Mouse (Mus musculus): ENCODE results near the gene Cpa1. TPM values are rescaled to one million over a fixed set of nuclear protein-coding genes. Genes with fewer than 3 reads are reported as not detected.

Cpa1 gene
- polyA plus RNA-seq, 1 experiment from 2014 or later = 0.27 TPM

DNA sequence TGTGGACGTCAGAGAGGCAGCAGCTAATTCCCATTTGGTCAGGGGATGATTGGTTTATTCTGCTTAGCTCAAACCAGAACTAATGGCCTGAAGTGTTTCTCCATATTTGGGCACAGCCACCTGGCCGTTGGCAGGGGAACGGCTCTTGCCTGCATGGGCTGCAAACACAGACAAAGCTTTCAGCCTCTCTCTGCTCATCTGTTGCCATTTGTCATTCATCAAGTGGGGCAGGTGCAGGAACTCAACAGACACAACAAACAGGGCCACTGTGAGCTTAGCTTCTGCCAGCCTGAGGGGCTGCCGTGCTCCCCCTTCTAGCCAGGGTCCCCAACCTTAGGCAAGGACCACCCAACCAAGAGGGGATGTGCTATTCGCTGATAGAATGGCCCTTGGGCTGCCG lies 10.9 kb upstream of the Cpa1 start:
- Histone ChIP-seq H3K4me1 (ENCODE audit: control insufficient read depth, insufficient read depth, low read length) (0 out of 2 replicates have a peak, but pooled peaks cover 3% of the 10 kb centered on the region), H3K9ac (ENCODE audit: low read length) (no peak overlapping the region), H3K36me3 (ENCODE audit: control insufficient read depth, insufficient read depth, low read length) (no peaks in the 10 kb centered on the region), H3K27ac (replicated peaks; ENCODE audit: low read depth, low read length) (0 out of 2 replicates have a peak overlapping the region, but pooled peaks have one; percentile 10), H3K4me3 (ENCODE audit: low read depth, low read length) (no peak overlapping the region), H3K9me3 (ENCODE audit: control insufficient read depth, low read length) (no peaks in the 10 kb centered on the region), H3K4me2 (ENCODE audit: low read depth, severe bottlenecking) (no peak overlapping the region), H3K27me3 (ENCODE audit: control insufficient read depth, insufficient read depth, low read length) (no peaks in the 10 kb centered on the region)
- WGBS = 37% methylated on average over 6 of the region's 6 CpGs
- ATAC-seq (ENCODE audit: insufficient number of reproducible peaks, low FRiP score, low TSS enrichment, low read depth) (no peak), DNase-seq (ENCODE audit: low spot score) (peak; percentile 49)

DNA sequence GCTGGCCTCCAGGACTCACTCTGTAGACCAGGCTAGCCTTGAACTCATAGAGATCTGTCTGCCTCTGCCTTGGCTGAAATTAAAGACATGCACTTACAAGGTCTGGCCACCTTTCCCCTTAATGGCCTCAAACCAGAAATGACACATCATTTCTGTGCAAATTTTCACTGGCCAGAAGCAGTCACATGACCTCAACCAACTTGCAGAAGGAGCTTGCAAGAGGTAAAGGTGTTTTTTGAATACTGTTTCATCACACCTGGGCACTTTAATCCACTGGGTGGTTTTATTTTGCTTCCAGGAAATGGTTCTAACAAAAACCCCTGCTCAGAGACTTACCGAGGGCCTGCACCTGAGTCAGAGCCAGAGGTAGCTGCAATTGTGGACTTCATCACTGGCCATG lies 9.0 kb upstream of the Cpa1 start:
- H3K9me3 ChIP-seq (ENCODE audit: control insufficient read depth, low read length) = no peaks in the 10 kb centered on the region
- H3K4me1 ChIP-seq (ENCODE audit: control insufficient read depth, insufficient read depth, low read length) = 0 out of 2 replicates have a peak, but pooled peaks cover 3% of the 10 kb centered on the region
- H3K4me2 ChIP-seq (ENCODE audit: low read depth, severe bottlenecking) = no peak overlapping the region
- no peak overlapping the region for H3K4me3 ChIP-seq (ENCODE audit: low read depth, low read length)
- ATAC-seq (ENCODE audit: insufficient number of reproducible peaks, low FRiP score, low TSS enrichment, low read depth) (no peak), DNase-seq (ENCODE audit: low spot score) (no peak)
- H3K27me3 ChIP-seq (ENCODE audit: control insufficient read depth, insufficient read depth, low read length) = no peaks in the 10 kb centered on the region
- H3K36me3 ChIP-seq (ENCODE audit: control insufficient read depth, insufficient read depth, low read length) = no peaks in the 10 kb centered on the region
- H3K9ac ChIP-seq (ENCODE audit: low read length) = no peak overlapping the region
- no peak overlapping the region for H3K27ac ChIP-seq (replicated peaks; ENCODE audit: low read depth, low read length)
- WGBS = 94% methylated on average over 1 of the region's 1 CpGs

DNA sequence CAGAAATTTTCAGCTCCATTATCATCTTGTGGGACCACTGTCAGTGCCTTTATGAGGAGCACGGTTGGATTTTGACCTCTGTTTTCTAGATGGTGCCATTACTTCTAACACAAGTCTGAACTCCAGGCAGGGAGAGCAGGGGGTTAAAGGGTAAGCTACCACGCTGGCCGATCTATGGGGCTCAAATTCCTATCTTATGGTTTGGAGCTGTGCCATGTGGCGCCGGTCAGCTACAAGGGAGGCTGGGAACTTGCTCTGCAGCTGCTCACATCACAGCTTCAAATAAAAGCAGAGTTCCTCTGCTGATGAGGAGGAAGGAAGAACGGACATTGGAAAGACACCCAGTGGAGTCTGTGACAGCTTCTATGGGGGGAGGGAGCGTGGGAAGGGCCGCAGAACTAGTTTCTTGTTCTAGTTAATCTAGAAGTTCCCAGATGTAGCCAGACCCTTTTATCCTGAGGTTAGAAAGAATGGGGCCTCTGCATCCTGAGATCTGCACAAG lies 3.6 kb upstream of the Cpa1 start:
- Histone ChIP-seq H3K9ac (ENCODE audit: low read length) (no peak overlapping the region), H3K27me3 (ENCODE audit: control insufficient read depth, insufficient read depth, low read length) (no peaks in the 10 kb centered on the region), H3K4me2 (ENCODE audit: low read depth, severe bottlenecking) (no peak overlapping the region), H3K4me1 (ENCODE audit: control insufficient read depth, insufficient read depth, low read length) (peaks cover 18% of the 10 kb centered on the region), H3K9me3 (ENCODE audit: control insufficient read depth, low read length) (no peaks in the 10 kb centered on the region), H3K27ac (replicated peaks; ENCODE audit: low read depth, low read length) (peak overlapping the region; percentile 96), H3K36me3 (ENCODE audit: control insufficient read depth, insufficient read depth, low read length) (no peaks in the 10 kb centered on the region), H3K4me3 (ENCODE audit: low read depth, low read length) (no peak overlapping the region)
- DNase-seq (ENCODE audit: low spot score) (peak; percentile 45), ATAC-seq (ENCODE audit: insufficient number of reproducible peaks, low FRiP score, low TSS enrichment, low read depth) (no peak)
- WGBS = 21% methylated on average over 8 of the region's 8 CpGs

DNA sequence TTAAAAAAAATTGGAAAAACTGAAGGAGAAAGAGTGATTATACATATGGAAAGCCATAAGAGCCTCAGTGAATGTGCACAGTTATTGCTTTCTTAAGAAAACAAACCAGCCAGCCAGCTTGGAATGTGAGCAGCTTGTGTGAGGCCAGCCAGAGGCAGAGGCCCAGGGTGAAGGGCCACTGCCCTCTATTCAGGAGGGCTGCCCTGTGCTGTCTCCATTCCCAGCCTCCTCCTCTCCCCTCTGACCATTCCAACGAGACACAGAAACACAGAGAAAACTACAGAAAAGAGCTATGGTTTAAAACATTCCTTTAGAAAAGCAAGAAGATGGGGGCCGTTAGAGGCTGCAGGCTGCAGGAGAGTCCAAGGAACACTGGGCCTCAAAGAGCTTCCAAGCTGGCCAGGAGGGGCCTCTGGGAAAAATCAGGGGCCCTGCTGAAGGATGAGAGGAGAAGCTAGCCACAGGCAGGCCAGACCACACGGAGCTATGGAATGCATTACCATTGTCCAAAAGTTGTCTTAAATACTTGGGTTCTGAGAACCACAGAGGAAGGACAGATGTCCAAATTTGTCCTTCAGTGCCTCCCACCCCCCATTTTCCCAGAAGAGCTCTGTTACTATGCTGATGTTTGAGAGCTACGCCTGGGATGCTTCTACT lies 2.7 kb upstream of the Cpa1 start:
- peak; percentile 46 for DNase-seq (ENCODE audit: low spot score)
- Histone ChIP-seq H3K27ac (replicated peaks; ENCODE audit: low read depth, low read length) (peak overlapping the region; percentile 96), H3K36me3 (ENCODE audit: control insufficient read depth, insufficient read depth, low read length) (no peaks in the 10 kb centered on the region), H3K4me2 (ENCODE audit: low read depth, severe bottlenecking) (no peak overlapping the region), H3K9me3 (ENCODE audit: control insufficient read depth, low read length) (no peaks in the 10 kb centered on the region), H3K27me3 (ENCODE audit: control insufficient read depth, insufficient read depth, low read length) (no peaks in the 10 kb centered on the region), H3K9ac (ENCODE audit: low read length) (peak overlapping the region; percentile 41; the same call in 1 of the 2 replicates), H3K4me3 (ENCODE audit: low read depth, low read length) (no peak overlapping the region), H3K4me1 (ENCODE audit: control insufficient read depth, insufficient read depth, low read length) (peaks cover 18% of the 10 kb centered on the region)
- 42% methylated on average over 4 of the region's 4 CpGs for WGBS
- peak; percentile 69; the same call in 1 of the 2 replicates for ATAC-seq (ENCODE audit: insufficient number of reproducible peaks, low FRiP score, low TSS enrichment, low read depth)

DNA sequence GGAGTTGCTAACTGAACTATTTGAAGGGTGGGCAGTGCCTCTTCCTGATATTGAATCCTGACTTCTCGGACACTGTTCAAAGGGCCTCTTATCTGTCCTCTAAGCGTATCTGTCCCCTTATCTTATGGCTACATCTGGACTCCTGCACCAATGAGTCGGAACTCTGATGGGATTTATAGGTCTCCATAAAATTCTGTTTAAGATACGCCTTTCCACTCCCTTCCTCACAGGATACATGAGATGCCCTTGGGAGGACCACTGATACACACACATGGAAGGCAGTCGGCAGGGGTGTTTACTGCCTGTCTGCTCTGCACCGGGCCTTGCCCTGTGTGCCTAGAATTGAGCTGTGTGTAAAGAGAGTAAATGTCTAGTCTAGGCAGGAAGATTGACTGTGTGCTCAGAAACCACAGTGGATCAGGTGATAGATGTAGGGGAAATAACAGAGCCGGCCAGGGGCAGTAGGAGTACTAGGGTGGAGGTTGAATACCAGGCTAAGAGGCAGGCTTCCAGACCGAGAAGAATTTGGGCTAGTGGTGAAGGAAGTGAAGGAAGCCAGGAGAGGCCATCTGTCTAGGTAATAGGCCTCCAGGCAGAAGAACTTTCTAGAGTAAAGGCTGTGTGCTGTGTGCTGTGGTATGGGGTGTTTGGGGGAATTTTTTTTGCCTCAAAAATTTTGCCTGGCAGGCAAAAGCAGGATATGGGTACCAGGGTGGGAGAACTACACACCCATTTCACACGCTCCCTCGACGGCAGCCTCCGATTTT lies 4.9 kb downstream of the Cpa1 start:
- WGBS = 54% methylated on average over 12 of the region's 12 CpGs
- H3K9me3 ChIP-seq (ENCODE audit: control insufficient read depth, low read length) = no peaks in the 10 kb centered on the region
- H3K4me3 ChIP-seq (ENCODE audit: low read depth, low read length) = no peak overlapping the region
- ATAC-seq (ENCODE audit: insufficient number of reproducible peaks, low FRiP score, low TSS enrichment, low read depth) = no peak
- peak overlapping the region; percentile 72 for H3K27ac ChIP-seq (replicated peaks; ENCODE audit: low read depth, low read length)
- no peaks in the 10 kb centered on the region for H3K36me3 ChIP-seq (ENCODE audit: control insufficient read depth, insufficient read depth, low read length)
- no peaks in the 10 kb centered on the region for H3K27me3 ChIP-seq (ENCODE audit: control insufficient read depth, insufficient read depth, low read length)
- peaks cover 16% of the 10 kb centered on the region for H3K4me1 ChIP-seq (ENCODE audit: control insufficient read depth, insufficient read depth, low read length)
- no peak for DNase-seq (ENCODE audit: low spot score)
- no peak overlapping the region for H3K4me2 ChIP-seq (ENCODE audit: low read depth, severe bottlenecking)
- no peak overlapping the region for H3K9ac ChIP-seq (ENCODE audit: low read length)

DNA sequence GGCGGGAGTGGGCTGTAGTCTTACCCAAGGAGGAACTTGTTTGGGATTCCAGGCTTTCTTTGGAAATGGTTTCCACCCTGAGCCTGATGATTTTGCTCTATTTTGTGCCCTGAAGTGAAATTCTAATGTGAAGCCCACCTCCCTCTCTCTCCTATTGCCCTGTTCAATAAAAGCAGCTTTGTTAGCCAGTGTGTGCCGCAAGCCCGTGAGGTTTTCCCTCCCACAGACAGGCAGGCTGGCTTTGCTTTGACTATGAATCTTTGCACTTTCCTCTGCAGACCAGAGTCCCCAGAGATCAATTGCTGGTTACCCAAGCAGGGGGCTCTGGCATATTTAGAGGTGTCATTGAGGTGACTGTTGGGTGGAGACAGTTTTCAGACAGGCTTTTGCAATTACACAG lies 5.4 kb downstream of the Cpa1 start:
- Histone ChIP-seq H3K36me3 (ENCODE audit: control insufficient read depth, insufficient read depth, low read length) (no peaks in the 10 kb centered on the region), H3K4me1 (ENCODE audit: control insufficient read depth, insufficient read depth, low read length) (peaks cover 16% of the 10 kb centered on the region), H3K9ac (ENCODE audit: low read length) (no peak overlapping the region), H3K9me3 (ENCODE audit: control insufficient read depth, low read length) (no peaks in the 10 kb centered on the region), H3K4me3 (ENCODE audit: low read depth, low read length) (no peak overlapping the region), H3K27ac (replicated peaks; ENCODE audit: low read depth, low read length) (peak overlapping the region; percentile 72), H3K27me3 (ENCODE audit: control insufficient read depth, insufficient read depth, low read length) (no peaks in the 10 kb centered on the region), H3K4me2 (ENCODE audit: low read depth, severe bottlenecking) (no peak overlapping the region)
- ATAC-seq (ENCODE audit: insufficient number of reproducible peaks, low FRiP score, low TSS enrichment, low read depth) = peak; percentile 52; the same call in 1 of the 2 replicates
- DNase-seq (ENCODE audit: low spot score) = no peak
- WGBS = 58% methylated on average over 3 of the region's 3 CpGs

DNA sequence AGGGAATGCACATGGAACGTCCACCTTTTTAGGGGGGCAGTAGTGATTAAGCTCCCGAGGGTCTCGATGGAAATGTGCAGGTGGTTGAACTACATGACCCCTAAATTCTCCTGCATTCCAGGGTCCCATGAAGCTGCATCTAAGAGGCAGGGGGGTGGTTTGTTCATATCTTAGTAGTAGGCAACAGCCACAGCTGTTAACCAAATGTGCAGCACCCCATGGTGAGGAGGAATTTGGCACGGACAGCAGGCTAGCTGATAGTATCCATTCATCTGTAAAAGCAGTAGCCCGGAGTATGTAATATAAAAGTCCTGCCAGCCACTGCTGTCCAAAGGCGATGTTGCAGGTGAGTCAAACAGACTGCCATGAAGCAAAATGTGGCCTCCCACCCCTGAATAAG lies 6.4 kb downstream of the Cpa1 start:
- H3K27ac ChIP-seq (replicated peaks; ENCODE audit: low read depth, low read length) = peak overlapping the region; percentile 72
- H3K9ac ChIP-seq (ENCODE audit: low read length) = no peak overlapping the region
- 54% methylated on average over 6 of the region's 6 CpGs for WGBS
- no peaks in the 10 kb centered on the region for H3K36me3 ChIP-seq (ENCODE audit: control insufficient read depth, insufficient read depth, low read length)
- no peak overlapping the region for H3K4me2 ChIP-seq (ENCODE audit: low read depth, severe bottlenecking)
- H3K4me3 ChIP-seq (ENCODE audit: low read depth, low read length) = no peak overlapping the region
- peaks cover 16% of the 10 kb centered on the region for H3K4me1 ChIP-seq (ENCODE audit: control insufficient read depth, insufficient read depth, low read length)
- ATAC-seq (ENCODE audit: insufficient number of reproducible peaks, low FRiP score, low TSS enrichment, low read depth) (no peak), DNase-seq (ENCODE audit: low spot score) (no peak)
- H3K27me3 ChIP-seq (ENCODE audit: control insufficient read depth, insufficient read depth, low read length) = no peaks in the 10 kb centered on the region
- H3K9me3 ChIP-seq (ENCODE audit: control insufficient read depth, low read length) = no peaks in the 10 kb centered on the region

DNA sequence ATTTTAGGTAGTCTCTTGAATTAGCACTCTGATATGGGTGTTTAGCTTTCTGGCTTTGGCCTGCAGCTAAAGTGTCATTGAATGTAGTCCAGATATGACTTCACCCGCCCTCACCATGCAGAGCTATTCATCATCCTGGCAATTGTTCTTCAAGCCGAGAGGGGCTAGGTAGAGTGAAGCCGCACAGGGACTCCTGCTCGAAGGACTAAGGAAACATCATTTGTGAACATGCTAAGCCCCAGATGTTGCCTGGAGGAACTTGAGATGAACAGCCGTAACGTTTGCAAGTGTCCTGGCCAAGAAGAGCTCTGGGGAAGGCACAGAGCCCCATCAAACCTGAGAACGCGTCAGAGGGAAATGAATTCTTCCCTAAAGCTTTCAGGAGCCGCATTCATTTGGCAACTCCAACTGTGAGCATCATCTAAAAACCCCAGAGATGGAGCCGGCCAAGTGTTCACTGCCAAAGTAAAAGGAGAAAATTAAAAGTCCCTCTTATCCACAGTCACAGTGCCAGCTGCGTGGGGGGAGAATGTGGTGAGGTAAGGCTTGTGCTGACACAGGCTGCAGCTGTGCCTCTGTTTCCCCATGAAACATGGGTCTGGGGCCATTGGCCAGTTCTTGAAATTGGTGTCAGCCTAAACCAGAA lies 10.8 kb downstream of the Cpa1 start:
- 81% methylated on average over 11 of the region's 11 CpGs for WGBS
- H3K4me3 ChIP-seq (ENCODE audit: low read depth, low read length) = no peak overlapping the region
- no peak overlapping the region for H3K9ac ChIP-seq (ENCODE audit: low read length)
- no peak overlapping the region for H3K4me2 ChIP-seq (ENCODE audit: low read depth, severe bottlenecking)
- ATAC-seq (ENCODE audit: insufficient number of reproducible peaks, low FRiP score, low TSS enrichment, low read depth) (no peak), DNase-seq (ENCODE audit: low spot score) (no peak)
- no peaks in the 10 kb centered on the region for H3K9me3 ChIP-seq (ENCODE audit: control insufficient read depth, low read length)
- no peak overlapping the region; the same call in 1 of the 2 replicates for H3K27ac ChIP-seq (replicated peaks; ENCODE audit: low read depth, low read length)
- H3K27me3 ChIP-seq (ENCODE audit: control insufficient read depth, insufficient read depth, low read length) = no peaks in the 10 kb centered on the region
- no peaks in the 10 kb centered on the region for H3K36me3 ChIP-seq (ENCODE audit: control insufficient read depth, insufficient read depth, low read length)
- H3K4me1 ChIP-seq (ENCODE audit: control insufficient read depth, insufficient read depth, low read length) = peaks cover 26% of the 10 kb centered on the region
